Mouse (Mus musculus) thymus, adult 2 months (tissue): ENCODE data around the gene Nutf2. TPM values are rescaled to one million over a fixed set of nuclear protein-coding genes. Genes with fewer than 3 reads are reported as not detected.

Experiments used
- DNase-seq: peaks from one replicate; pipeline ENCODE4 v3.0.0; 2021
- H3K27ac ChIP-seq: fragments of 200-500 bp; 2 replicates; pipeline ENCODE4 v1.5.1; 2012; ENCODE audit warnings: low read length, control low read depth; ENCODE audit not compliant: control insufficient read depth, insufficient read depth
- H3K27me3 ChIP-seq: fragments of 200-500 bp; 2 replicates; pipeline ENCODE4 v1.6.1; 2012; ENCODE audit warnings: mild to moderate bottlenecking, low read length, moderate library complexity, mixed read lengths; ENCODE audit not compliant: control insufficient read depth, insufficient read depth
- H3K36me3 ChIP-seq: fragments of 200-500 bp; 2 replicates; pipeline ENCODE4 v1.6.1; 2012; ENCODE audit warnings: mild to moderate bottlenecking, low read length, moderate library complexity; ENCODE audit not compliant: control insufficient read depth, insufficient read depth
- H3K4me1 ChIP-seq: fragments of 200-500 bp; replicated peaks from 2 replicates; pipeline ENCODE4 v1.6.1; 2012; ENCODE audit warnings: low read length; ENCODE audit not compliant: control insufficient read depth, insufficient read depth
- H3K4me3 ChIP-seq: fragments of 200-500 bp; 2 replicates; pipeline ENCODE4 v1.5.1; 2012; ENCODE audit warnings: mild to moderate bottlenecking, low read length, control low read depth, moderate library complexity; ENCODE audit not compliant: control insufficient read depth, insufficient read depth
- CTCF ChIP-seq: fragments of 200-500 bp; IDR thresholded peaks from 2 replicates; pipeline ENCODE4 v1.5.1; 2012; ENCODE audit warnings: mild to moderate bottlenecking, control low read depth, low read length, moderate library complexity, borderline replicate concordance; ENCODE audit not compliant: control insufficient read depth, poor library complexity, insufficient read depth; ENCODE audit errors: extremely low read depth
- POLR2A ChIP-seq: fragments of 200-500 bp; IDR thresholded peaks from 2 replicates; pipeline ENCODE4 v1.6.1; 2012; ENCODE audit warnings: mild to moderate bottlenecking, low read length, control low read depth, moderate library complexity; ENCODE audit not compliant: control insufficient read depth, poor library complexity, insufficient read depth; ENCODE audit errors: extremely low read depth
- WGBS: fragments of 180-500 bp; shearing (Covaris S2); methylation state at CpG from one replicate; pipeline ENCODE4 v1.1.7; 2018; 5-methylcytosine and 5-hydroxymethylcytosine counted together
- polyA plus RNA-seq: library from polyadenylated mRNA; depleted of rRNA; stranded (reverse); fragments of >200 nt; gene quantifications from 2 replicates; pipeline ENCODE4 v1.2.3, GENCODE M21; 2012

Nutf2 gene
- polyA plus RNA-seq, 1 experiment, result 52.4 TPM

- H3K36me3 ChIP-seq, result peaks cover 35% of the 10 kb centered on the region
These were observed 13.7 kb upstream of the Nutf2 start for GRCm38 (mm10) chr8:105846678-105847077.

DNA sequence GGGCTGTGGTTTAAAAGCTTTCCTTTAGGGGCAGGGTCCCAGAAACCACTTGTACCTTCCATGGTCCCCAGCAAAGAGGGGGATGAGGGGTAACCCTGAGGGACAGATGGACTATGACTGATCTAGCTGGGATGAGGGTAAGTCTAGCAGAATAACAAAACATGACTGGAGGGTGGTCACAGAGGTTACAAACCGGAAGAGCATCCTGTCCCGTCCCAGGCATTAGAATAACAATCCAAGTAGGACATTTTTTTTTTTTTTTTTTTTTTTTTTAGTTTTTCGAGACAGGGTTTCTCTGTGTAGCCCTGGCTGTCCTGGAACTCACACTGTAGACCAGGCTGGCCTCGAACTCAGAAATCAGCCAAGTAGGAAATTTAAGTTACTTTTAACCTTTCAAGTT, 10.4 kb upstream of the Nutf2 start:
- TF ChIP-seq POLR2A, result no peak
- no peak for TF ChIP-seq CTCF
- Histone ChIP-seq H3K36me3 (peaks cover 22% of the 10 kb centered on the region), H3K27me3 (no peaks in the 10 kb centered on the region), H3K27ac (no peak overlapping the region), H3K4me1 (peaks cover 7% of the 10 kb centered on the region), H3K4me3 (no peak overlapping the region)
- DNase-seq, result no peak
- 93% methylated on average over 4 of the region's 4 CpGs for WGBS

More at GRCm38 (mm10) chr8:105846678-105847077, 13.7 kb upstream of the Nutf2 start:
- Histone ChIP-seq H3K4me3 (no peak overlapping the region), H3K27me3 (no peaks in the 10 kb centered on the region), H3K4me1 (peaks cover 7% of the 10 kb centered on the region), H3K27ac (no peak overlapping the region)
- TF ChIP-seq CTCF (no peak), POLR2A (no peak)
- no peak for DNase-seq
- WGBS, result 95% methylated on average over 11 of the region's 11 CpGs

GRCm38 (mm10) chr8:105850611-105851010, 9.8 kb upstream of the Nutf2 start:
- peaks cover 7% of the 10 kb centered on the region for H3K4me1 ChIP-seq
- 89% methylated on average over 7 of the region's 7 CpGs for WGBS
- TF ChIP-seq POLR2A, result no peak
- TF ChIP-seq CTCF, result no peak

GRCm38 (mm10) chr8:105851651-105852143, 8.7 kb upstream of the Nutf2 start:
- Histone ChIP-seq H3K4me3 (peak overlapping the region; percentile 59), H3K36me3 (peaks cover 11% of the 10 kb centered on the region), H3K27ac (peak overlapping the region; percentile 1; the same call in 1 of the 2 replicates), H3K4me1 (peaks cover 18% of the 10 kb centered on the region), H3K27me3 (no peaks in the 10 kb centered on the region)
- TF ChIP-seq POLR2A (peak; percentile 94), CTCF (no peak)
- DNase-seq, result peak; percentile 93
- WGBS, result under 1% methylated on average over 34 of the region's 34 CpGs

More at GRCm38 (mm10) chr8:105850611-105851010, 9.8 kb upstream of the Nutf2 start:
- no peak overlapping the region for H3K27ac ChIP-seq
- H3K27me3 ChIP-seq, result no peaks in the 10 kb centered on the region
- peaks cover 18% of the 10 kb centered on the region for H3K36me3 ChIP-seq
- H3K4me3 ChIP-seq, result no peak overlapping the region
- DNase-seq, result no peak

DNA sequence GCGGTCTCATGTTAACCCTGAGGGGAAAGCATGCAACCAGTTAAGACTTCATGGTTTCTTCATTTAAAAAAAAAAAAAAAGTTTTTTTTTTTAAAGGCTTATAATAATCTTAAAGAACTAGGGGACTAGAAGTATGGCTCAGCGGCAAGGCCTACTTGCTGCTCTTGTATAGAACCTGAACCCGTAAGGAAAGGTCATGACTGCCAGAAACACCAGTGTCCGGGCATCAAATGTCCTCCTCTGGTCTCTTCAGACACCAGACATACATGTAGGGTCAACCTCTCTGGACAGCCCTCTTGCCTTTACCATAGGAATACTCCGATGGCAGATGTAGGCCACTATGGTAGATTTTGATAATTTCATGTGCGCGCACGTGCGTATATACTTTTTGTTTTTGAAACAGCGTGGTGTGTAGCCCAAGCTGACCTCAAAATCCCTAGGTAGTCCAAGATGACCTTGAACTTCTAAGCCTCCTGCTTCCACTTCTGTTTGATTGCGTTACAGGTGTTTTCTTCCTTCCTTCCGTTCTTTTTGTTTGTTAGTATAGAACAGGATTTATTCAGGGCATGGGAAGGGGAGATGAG, 8.1 kb upstream of the Nutf2 start:
- WGBS, result 86% methylated on average over 12 of the region's 12 CpGs
- no peak overlapping the region for H3K27ac ChIP-seq
- TF ChIP-seq CTCF (no peak), POLR2A (no peak)

GRCm38 (mm10) chr8:105853178-105853577, 7.2 kb upstream of the Nutf2 start, which contains the start of gene Cenpt:
TSS of gene Cenpt (minus strand) at chr8:105853278.
- H3K27ac ChIP-seq, result no peak within 1 kb of the TSS
- DNase-seq, result no peak
- H3K36me3 ChIP-seq, result peaks cover 5% of the 10 kb centered on the region
- H3K27me3 ChIP-seq, result no peaks in the 10 kb centered on the region
- no peak within 1 kb of the TSS for H3K4me3 ChIP-seq
- WGBS, result 96% methylated on average over 3 of the region's 3 CpGs
- TF ChIP-seq CTCF (no peak), POLR2A (no peak)
- peaks cover 18% of the 10 kb centered on the region for H3K4me1 ChIP-seq

More for the DNA sequence above, 8.1 kb upstream of the Nutf2 start:
- Histone ChIP-seq H3K36me3 (peaks cover 7% of the 10 kb centered on the region), H3K4me3 (no peak overlapping the region), H3K4me1 (peaks cover 18% of the 10 kb centered on the region), H3K27me3 (no peaks in the 10 kb centered on the region)
- DNase-seq, result peak; percentile 16
